Mouse (Mus musculus) limb, embryonic 14.5 days (tissue): ENCODE results near the gene Erh. TPM values are rescaled to one million over a fixed set of nuclear protein-coding genes. Genes with fewer than 3 reads are reported as not detected.

ENCODE experiments used
- ATAC-seq: fragments of 200-750 bp; cut with Nextera tagmentation; 2 replicates; pipeline ENCODE4 v1.8.0; 2017; ENCODE audit warnings: low read depth, moderate number of reproducible peaks, moderate TSS enrichment; ENCODE audit not compliant: low FRiP score
- DNase-seq: peaks from one replicate; pipeline ENCODE4 v3.0.0-alpha.2; 2015; ENCODE audit warnings: low spot score
- H3K27ac ChIP-seq: fragments of 300-500 bp; sonication (generic); replicated peaks from 2 replicates; pipeline ENCODE4 v1.5.1; 2014; ENCODE audit warnings: low read depth, mild to moderate bottlenecking, low read length, moderate library complexity, mixed read lengths
- H3K27me3 ChIP-seq: fragments of 300-500 bp; sonication (generic); 2 replicates; pipeline ENCODE4 v1.6.1; 2014; ENCODE audit warnings: low read length, mixed read lengths; ENCODE audit not compliant: control insufficient read depth, insufficient read depth
- H3K36me3 ChIP-seq: fragments of 300-500 bp; sonication (generic); 2 replicates; pipeline ENCODE4 v1.6.1; 2014; ENCODE audit warnings: mild to moderate bottlenecking, low read length, moderate library complexity, mixed read lengths; ENCODE audit not compliant: control insufficient read depth, insufficient read depth
- H3K4me1 ChIP-seq: fragments of 300-500 bp; sonication (generic); 2 replicates; pipeline ENCODE4 v1.6.1; 2014; ENCODE audit warnings: antibody characterized with exemption, low read length, mixed read lengths; ENCODE audit not compliant: control insufficient read depth, insufficient read depth
- H3K4me2 ChIP-seq: fragments of 300-500 bp; sonication (generic); replicated peaks from 2 replicates; pipeline ENCODE4 v1.6.1; 2014; ENCODE audit warnings: low read depth, mild to moderate bottlenecking, low read length, moderate library complexity; ENCODE audit not compliant: severe bottlenecking
- H3K4me3 ChIP-seq: fragments of 300-500 bp; sonication (generic); replicated peaks from 2 replicates; pipeline ENCODE4 v1.5.1; 2014; ENCODE audit warnings: low read length
- H3K9ac ChIP-seq: fragments of 300-500 bp; sonication (generic); 2 replicates; pipeline ENCODE4 v1.6.1; 2014; ENCODE audit warnings: mild to moderate bottlenecking, low read depth, low read length, moderate library complexity; ENCODE audit not compliant: severe bottlenecking
- H3K9me3 ChIP-seq: fragments of 300-500 bp; sonication (generic); 2 replicates; pipeline ENCODE4 v1.6.1; 2016; ENCODE audit warnings: low read length; ENCODE audit not compliant: control insufficient read depth
- POLR2A ChIP-seq: fragments of 200-500 bp; IDR thresholded peaks from 2 replicates; pipeline ENCODE4 v1.8.0; 2012; ENCODE audit warnings: inconsistent platforms, mild to moderate bottlenecking, moderate library complexity, borderline replicate concordance; ENCODE audit not compliant: insufficient read depth, insufficient read length; ENCODE audit errors: extremely low read depth
- WGBS: fragments of 180-500 bp; shearing (Covaris S2); extraction: QIAGEN DNeasy Blood & Tissue Kit; methylation state at CpG from one replicate; pipeline ENCODE4 v1.1.7; 2014; 5-methylcytosine and 5-hydroxymethylcytosine counted together
- polyA plus RNA-seq, 2 experiments: library from polyadenylated mRNA; depleted of rRNA in 1 of 2; stranded (reverse) in 1 of 2; unstranded in 1 of 2; fragments of >200 nt; fragmentation: Nextera tagmentation in 1 of 2; extraction: Ambion mirVana in 1 of 2; gene quantifications; 2 replicates each; pipeline versions ENCODE4 v1.2.1 to v1.2.3; 2012 to 2014

Gene Erh
- polyA plus RNA-seq, 2 experiments = 285 to 355 TPM

- no peak for DNase-seq
- no peak for TF ChIP-seq POLR2A
- Histone ChIP-seq H3K4me2 (no peak overlapping the region; the same call in 1 of the 2 replicates), H3K36me3 (peaks cover 8% of the 10 kb centered on the region), H3K27me3 (no peaks in the 10 kb centered on the region), H3K4me1 (peaks cover 29% of the 10 kb centered on the region), H3K4me3 (no peak overlapping the region), H3K27ac (no peak overlapping the region), H3K9me3 (no peaks in the 10 kb centered on the region), H3K9ac (peak overlapping the region; percentile 28; the same call in 1 of the 2 replicates)
- no peak for ATAC-seq
- 97% methylated on average over 3 of the region's 3 CpGs for WGBS
These were observed 2.2 kb upstream of the Erh start for GRCm38 (mm10) chr12:80646377-80646776.

GRCm38 (mm10) chr12:80644506-80644868, 346 bp upstream of the Erh start:
- TF ChIP-seq POLR2A = no peak
- ATAC-seq (no peak), DNase-seq (no peak)
- Histone ChIP-seq H3K4me3 (peak overlapping the region; percentile 97), H3K27ac (no peak overlapping the region), H3K4me1 (peaks cover 29% of the 10 kb centered on the region), H3K9ac (peak overlapping the region; percentile 96), H3K9me3 (no peaks in the 10 kb centered on the region), H3K4me2 (peak overlapping the region; percentile 81), H3K27me3 (no peaks in the 10 kb centered on the region), H3K36me3 (peaks cover 27% of the 10 kb centered on the region)
- WGBS = 7% methylated on average over 18 of the region's 18 CpGs

- H3K36me3 ChIP-seq = peaks cover 41% of the 10 kb centered on the region
- 2% methylated on average over 48 of the region's 48 CpGs for whole genome bisulfite sequencing
- no peak for TF ChIP-seq POLR2A
- H3K27ac ChIP-seq = peak overlapping the region; percentile 94
- no peak for DNase-seq
- peaks cover 29% of the 10 kb centered on the region for H3K4me1 ChIP-seq
- no peaks in the 10 kb centered on the region for H3K9me3 ChIP-seq
- no peaks in the 10 kb centered on the region for H3K27me3 ChIP-seq
- H3K4me3 ChIP-seq = peak overlapping the region; percentile 97
- peak; percentile 69 for ATAC-seq
- H3K4me2 ChIP-seq = peak overlapping the region; percentile 81
- peak overlapping the region; percentile 96 for H3K9ac ChIP-seq
These were observed 1.1 kb downstream of the Erh start for GRCm38 (mm10) chr12:80642725-80643692.

- no peaks in the 10 kb centered on the region for H3K9me3 ChIP-seq
- peaks cover 46% of the 10 kb centered on the region for H3K36me3 ChIP-seq
- no peak overlapping the region for H3K4me2 ChIP-seq
- H3K4me1 ChIP-seq = no peaks in the 10 kb centered on the region
- no peaks in the 10 kb centered on the region for H3K27me3 ChIP-seq
- no peak for ATAC-seq
- DNase-seq = no peak
- TF ChIP-seq POLR2A = no peak
- H3K4me3 ChIP-seq = no peak overlapping the region
- no peak overlapping the region for H3K9ac ChIP-seq
- 90% methylated on average over 5 of the region's 5 CpGs for whole genome bisulfite sequencing
- H3K27ac ChIP-seq = no peak overlapping the region
These were observed 12.4 kb downstream of the Erh start for GRCm38 (mm10) chr12:80631790-80632189.

GRCm38 (mm10) chr12:80620501-80620900, 23.6 kb downstream of the Erh start:
- ATAC-seq (no peak), DNase-seq (no peak)
- no peaks in the 10 kb centered on the region for H3K36me3 ChIP-seq
- no peak for TF ChIP-seq POLR2A
- H3K27me3 ChIP-seq = no peaks in the 10 kb centered on the region
- H3K4me3 ChIP-seq = no peak overlapping the region
- 83% methylated on average over 5 of the region's 5 CpGs for WGBS
- H3K27ac ChIP-seq = no peak overlapping the region
- H3K9me3 ChIP-seq = no peaks in the 10 kb centered on the region
- H3K4me2 ChIP-seq = no peak overlapping the region
- no peak overlapping the region for H3K9ac ChIP-seq
- H3K4me1 ChIP-seq = no peaks in the 10 kb centered on the region
